Mouse (Mus musculus): Measurements from ENCODE around the gene Elf3.

- no peak for TF ChIP-seq ZNF384 (IDR thresholded peaks at IDR 0.05; ENCODE audit: low read depth, low read length)
- TF ChIP-seq HCFC1 (IDR thresholded peaks at IDR 0.05; ENCODE audit: borderline replicate concordance, insufficient read depth, low read length) = no peak
- TF ChIP-seq CHD2 (IDR thresholded peaks at IDR 0.05; ENCODE audit: low read depth, low read length) = no peak
These were observed 4.0 kb upstream of the Elf3 start for GRCm38 (mm10) chr1:135262329-135262728.

All from ES-E14 (cell line).